Mouse (Mus musculus): ENCODE measurements around the gene Aldh16a1. TPM values are rescaled to one million over a fixed set of nuclear protein-coding genes. Genes with fewer than 3 reads are reported as not detected.

Gene Aldh16a1
- total RNA-seq (2022): 10 to 100 TPM; 10.4 to 16.9 (median 13.7) TPM

DNA sequence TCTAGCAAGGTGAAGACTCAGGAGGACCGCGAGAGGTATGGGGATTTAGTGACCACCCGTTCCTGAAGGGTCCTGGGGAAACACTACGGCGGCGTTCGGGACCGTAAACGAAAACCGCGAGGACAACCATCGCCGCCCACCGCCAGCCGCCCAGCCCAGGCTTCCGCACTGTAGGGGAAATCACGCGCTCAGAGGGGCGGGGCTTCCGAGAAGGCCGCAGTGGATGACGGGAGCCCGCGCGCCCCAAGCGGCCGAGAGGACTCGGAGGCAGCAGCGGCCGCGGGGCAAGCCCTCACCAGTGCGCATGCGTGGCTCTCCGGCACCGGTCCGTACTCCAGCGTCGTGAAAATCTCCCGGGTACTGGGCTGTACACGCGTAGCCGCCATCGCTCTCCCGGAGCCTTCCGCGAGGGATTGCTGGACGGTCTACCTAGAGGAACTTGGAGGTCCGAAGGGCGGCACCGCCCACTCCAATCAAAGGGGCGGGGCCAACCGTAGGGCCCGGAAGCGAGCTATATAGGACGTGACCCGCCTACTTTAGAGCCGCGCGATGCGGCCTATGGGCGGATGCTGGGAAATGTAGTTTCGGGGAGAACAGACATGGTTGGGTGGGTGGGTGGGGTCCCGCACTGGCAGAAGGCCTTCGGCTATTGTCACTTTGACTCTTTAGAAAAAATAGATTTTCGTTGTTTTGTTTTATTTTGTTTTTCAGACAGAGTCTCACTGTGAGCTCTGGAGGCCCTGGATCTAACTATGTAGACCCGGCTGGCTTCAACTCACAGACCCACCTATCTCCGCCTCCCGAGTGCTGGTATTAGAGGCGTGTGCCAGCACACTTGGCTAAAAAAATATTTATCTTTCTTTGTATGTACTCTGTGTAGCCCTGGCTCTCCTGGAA lies at the start of gene Aldh16a1, which contains the start of gene Pih1d1:
Gene Aldh16a1, minus strand, starts transcription at position 489 of the 897 bp plus-strand sequence.
Gene Pih1d1, plus strand, starts transcription at position 208 of the 897 bp plus-strand sequence.
- DNase-seq (ENCODE audit: low spot score in 2 of 2): peak; percentile 97

DNA sequence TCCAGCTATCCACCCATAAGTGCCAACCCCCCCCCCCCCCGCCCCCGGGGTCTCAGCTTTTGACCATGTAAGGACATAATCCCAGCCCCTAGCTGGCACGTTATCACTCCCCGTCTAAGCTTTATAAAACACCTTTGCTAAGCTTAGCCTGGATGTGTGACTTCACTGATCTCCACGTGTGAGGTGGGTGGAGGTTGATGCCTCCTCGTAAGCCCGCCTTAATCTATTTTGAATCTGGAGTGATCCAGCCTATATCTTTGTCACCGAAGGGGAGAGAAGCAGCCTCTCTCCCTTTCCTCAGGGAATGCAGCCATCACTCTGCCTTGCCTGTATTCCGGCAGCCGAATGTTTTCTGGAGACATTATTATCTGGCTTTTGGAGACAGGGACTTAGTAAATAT lies 48.3 kb upstream of the Aldh16a1 start:
- DNase-seq (ENCODE audit: low spot score in 2 of 2): no peak

DNA sequence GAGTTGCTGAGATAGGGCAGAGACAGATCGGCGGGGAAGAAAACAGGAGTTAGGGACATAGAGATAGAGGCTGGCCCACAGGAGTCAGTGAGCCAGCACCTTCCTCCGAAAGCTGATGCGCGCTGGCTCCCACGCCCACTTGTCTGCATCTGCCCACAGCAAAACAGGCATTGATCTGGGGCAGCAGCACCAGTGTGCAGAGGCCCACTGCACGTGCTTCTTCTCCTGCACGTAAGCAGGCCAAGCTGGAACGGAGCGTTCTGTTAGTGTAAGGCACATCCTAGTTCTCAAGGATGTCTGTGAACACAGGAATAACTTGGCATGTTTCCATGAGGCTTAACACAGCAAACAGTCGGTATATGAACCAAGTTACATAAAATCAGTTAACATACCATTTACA lies 44.6 kb upstream of the Aldh16a1 start:
- no peak for DNase-seq (ENCODE audit: low spot score in 2 of 2)

DNA sequence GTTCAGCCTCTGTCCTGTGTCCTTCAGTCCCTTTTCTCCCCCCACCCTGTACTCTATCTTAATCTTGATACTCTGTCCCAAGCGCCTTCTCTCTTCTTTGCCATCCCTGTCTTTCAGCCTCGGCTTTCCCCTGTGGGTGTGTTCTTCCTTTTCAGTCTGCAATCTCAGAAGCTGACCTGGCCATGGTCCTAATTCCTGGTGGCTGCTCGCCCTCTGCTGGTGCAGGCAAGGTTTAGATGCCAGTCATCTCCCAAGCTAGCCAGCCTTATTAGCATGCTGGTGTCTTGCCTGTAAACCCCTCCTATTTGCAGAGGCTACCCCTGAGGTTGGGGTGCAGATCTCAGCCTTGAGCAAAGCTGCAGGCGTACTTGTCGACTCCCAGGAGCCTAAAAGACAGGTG lies 44.1 kb upstream of the Aldh16a1 start:
- peak; percentile 57 to 61 for DNase-seq (ENCODE audit: low spot score in 2 of 2)

DNA sequence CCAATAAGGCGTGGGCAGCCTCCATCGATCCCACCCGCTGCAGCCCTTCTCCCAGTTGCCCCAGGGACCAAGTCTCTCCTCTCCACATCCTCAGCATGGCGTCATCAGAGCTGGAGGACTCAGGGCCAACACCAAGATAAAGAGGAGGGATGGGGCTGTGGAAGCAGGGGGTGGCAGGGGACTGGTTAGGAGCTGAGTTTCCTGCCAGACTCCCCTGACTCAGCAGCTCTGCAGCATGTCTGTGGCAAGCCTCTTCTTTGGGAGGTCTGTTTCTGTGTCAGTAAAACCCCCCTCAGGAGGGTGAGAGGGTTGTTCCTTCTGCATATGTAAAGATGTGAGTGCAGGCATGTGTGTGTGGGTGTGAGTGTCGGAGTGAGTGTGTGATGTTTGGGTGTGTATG lies 42.6 kb upstream of the Aldh16a1 start:
- DNase-seq (ENCODE audit: low spot score in 2 of 2): no peak

DNA sequence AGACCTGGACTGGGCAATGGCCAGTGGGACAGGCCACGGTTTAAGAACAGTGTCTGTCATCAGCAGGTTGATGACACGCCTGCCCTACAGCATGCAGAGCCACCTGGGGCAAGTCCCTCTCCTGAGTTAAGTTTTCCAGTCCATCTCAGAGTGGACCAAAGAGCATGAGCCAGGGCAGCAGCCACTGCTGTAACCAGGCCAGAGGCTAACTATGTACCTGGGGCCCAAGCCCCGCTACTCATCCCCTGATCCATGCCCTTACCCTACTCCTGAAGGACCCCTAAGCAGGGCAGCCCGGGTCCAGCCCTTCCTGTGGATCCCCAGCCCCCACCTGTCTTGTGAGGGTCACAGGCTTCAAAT lies 41.8 kb upstream of the Aldh16a1 start:
- no peak for DNase-seq (ENCODE audit: low spot score in 2 of 2)

DNA sequence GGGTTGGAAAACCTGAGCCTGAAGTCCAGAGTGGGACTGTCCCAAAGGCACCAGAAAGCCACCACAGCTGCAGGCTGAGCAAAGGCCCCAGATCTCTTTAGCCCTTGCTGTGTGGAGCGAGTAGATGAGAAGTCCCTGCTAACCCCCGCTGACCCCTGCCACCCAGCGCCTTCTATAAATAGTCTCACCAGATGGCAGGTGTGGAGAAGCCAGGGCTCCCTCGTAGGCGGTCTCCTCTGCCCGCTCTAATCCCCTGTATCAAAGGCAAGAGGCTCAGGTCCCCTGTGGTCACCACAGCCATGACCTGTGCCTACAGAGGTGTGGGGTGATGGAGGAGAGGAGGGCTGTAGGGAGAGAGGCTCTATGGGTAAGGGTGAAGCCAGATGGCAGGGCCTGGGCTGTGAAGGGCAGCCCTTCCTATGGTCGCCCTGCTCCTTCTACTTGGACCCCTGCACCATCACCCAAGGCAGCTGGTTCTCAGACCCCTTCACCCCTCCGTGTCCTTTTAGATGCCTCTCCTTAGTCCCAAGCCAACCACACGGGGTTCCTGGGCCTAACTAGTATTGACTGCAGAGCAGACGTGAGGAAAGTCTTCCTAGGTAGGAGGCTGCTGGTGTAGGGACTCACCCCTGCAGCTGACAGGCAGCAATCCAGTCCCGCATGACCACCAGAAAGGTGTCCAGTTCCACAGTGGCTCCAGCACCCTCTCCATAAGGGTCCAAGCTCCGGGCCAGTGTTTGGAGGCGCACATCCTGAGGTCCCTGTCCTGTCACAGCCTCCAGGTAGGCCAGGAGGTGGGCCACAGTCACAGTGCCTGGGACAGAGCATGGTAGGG lies 41.2 kb upstream of the Aldh16a1 start:
- DNase-seq (ENCODE audit: low spot score in 2 of 2): peak; percentile 14 to 55

DNA sequence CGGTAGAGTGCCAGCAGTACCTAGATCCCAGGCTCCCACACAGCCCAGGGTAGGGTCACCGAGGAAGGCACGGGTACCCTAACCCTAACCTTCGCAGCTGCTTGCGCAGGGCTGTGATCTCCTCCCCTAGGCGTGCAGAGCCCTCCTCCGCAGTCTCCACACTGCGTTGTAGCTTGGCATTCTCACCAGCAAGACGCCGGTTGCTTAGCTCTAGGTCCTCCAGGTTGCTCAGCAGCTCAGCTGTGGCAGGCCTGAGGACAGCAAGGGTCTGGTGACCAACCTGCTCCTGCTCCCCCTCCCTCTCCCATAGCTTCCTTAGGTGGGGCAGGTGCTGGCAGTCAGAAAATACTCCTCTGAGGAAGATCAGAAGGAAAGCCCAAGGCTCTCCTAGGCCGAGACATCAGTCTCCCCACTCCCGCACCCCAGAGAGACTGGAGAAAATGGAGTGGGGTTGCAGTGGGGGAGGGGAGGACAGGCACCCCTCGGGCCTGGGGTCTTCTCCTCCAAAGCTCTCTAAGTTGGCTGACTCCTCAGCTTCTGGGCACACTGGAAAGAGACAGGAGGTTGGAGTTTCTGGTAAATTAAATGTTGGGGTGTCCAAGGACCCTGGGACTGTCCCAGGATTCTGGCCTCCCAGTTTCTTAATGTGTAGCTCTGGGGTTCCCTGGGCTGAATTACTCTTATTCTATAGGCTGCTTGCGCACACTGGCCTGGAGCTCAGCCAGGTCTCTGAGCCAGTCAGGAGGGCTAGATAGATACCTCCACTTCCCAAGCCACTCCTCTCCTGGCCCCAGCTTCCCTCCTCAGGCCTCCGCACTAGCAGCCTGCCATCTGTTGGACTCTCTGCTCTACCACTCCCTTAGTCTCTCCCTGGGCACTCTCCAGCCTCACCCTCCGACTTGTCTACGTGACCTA lies 39.7 kb upstream of the Aldh16a1 start:
- DNase-seq (ENCODE audit: low spot score in 2 of 2): no peak

DNA sequence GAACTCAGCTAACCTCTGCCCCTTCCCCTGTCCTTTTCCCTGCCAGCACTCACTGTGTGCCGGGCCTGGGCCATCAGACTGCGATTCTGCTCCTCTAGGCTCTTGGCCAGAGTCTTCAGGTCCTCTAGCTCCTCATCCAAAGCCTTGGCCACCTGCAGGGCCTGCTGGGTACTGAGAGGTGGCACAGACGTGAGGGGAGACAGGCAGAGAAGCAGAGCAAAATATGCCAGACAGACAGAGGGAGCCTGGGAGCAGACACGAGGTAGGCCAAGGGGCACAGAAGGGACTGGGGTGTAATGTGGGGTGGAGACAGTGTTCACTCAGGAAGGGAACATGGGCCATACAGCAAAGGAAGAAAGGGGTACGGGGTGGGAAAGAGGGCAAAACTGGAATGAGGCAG lies 39.0 kb upstream of the Aldh16a1 start:
- no peak for DNase-seq (ENCODE audit: low spot score in 2 of 2)

DNA sequence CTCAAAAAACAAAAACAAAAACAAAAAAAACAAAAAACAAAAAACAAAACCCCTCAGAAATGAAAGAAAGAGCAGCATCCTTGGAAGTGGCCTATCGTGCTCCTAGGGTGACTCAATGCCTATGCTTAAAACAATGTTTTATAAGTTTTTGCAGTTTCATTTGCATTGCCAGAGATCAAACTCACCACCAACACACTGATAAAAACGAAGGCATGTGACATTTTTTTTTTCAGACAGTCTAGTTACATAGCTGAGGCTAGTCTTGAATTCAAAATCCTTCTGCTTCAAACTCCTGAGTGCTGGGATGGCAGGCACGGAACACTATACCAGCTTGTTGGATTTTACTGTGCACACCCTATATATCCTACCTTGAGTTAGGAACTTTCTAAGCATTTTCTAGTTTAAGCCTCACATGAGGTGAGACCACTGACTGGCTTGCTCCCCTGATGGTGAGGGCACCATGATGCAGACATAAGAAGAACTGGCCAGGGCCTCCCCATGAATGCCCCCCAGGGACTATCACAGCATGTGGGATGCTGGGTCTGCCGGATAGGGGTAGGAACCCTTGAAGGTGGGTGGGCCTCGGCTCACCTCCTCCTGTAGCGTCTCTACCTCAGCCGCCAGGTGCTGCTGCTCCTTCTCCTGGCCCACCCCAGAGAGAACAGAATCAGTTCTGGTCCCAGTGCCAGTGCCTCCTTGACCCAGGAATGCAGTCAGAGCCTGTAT lies 38.4 kb upstream of the Aldh16a1 start:
- DNase-seq (ENCODE audit: low spot score in 2 of 2): no peak

DNA sequence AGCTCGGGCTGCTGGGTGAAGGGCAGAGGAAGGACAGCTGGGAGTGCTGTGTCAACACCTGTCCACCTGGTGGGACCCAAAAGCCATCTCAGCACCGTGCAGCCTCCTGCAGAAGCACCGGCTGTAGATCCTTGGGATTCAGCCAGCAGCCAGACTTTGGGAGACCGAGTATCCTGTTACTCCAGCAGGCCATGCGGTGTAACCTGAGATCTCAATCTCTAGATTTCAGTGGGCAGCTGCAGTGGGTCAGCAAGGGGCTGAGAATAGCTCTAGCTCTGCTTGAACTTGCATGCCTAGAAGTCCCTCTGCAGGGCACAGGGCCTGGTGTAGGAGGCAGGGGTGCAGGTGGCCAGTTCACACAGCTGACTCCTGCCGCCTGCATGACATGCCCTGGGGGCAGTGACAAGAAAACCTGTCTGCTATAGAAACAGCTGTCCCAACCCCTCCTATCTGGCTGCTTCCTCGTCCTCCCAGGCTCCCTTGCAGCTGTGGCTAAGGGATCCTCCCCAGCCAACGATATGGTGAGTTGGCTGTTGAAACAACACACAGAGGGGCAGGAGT lies 37.5 kb upstream of the Aldh16a1 start:
- DNase-seq (ENCODE audit: low spot score in 2 of 2): peak; percentile 62 to 75

DNA sequence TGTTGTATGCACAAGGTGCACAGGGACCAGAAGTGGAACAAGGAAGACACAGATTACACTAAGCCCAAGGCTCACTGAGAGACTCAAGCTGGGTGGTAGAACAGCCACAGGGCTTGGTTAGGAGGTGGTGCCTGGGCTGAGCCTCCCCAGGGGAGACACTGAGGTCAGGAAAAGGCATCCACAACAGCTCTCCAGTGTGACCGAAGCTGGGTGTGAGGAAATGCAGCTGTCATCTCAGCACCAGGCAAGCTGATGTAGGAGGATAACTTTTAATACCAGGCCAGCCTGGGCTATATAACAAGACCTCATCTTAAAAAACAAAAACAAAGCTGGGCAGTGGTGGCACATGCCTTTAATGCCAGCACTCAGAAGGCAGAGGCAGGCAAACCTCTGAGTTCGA lies 36.8 kb upstream of the Aldh16a1 start:
- DNase-seq (ENCODE audit: low spot score in 2 of 2): no peak

DNA sequence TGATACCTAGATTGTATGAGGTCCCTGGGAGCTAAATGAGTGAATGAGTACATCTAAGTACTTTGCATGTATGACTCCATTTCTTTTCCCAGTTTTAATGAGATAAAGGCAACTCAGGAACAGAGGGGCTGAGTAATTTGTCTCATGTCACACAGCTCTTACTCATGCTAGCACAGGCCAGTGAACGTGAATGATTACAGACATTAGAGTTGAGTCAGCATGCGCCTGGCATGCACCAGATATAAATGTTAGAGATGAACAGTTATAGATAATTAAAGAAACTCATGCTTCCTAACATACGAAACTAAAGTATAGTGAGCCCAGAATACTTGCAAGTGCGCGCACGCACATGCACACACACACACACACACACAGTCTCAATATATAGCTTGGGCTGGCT lies 35.8 kb upstream of the Aldh16a1 start:
- no peak for DNase-seq (ENCODE audit: low spot score in 2 of 2)

DNA sequence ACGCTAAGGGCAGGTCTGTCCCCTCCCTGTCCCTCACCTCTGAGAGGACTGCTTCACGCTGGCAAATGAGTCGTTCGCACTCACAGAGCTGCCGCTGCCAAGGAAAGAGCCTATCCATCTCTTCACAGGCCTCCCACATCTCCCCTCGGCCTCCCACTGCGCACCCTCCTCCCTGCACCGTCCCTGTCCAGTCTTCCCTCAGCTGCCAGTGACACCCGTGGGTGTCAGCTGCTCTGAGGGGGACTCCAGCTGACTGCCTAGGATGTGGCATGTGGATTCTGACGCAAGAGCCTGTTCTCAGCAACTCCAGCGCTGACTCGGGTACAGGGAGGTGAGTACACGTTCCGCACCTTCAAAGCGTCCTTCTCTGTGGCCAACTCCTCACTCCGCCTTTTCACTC lies 35.2 kb upstream of the Aldh16a1 start:
- no peak for DNase-seq (ENCODE audit: low spot score in 2 of 2)

DNA sequence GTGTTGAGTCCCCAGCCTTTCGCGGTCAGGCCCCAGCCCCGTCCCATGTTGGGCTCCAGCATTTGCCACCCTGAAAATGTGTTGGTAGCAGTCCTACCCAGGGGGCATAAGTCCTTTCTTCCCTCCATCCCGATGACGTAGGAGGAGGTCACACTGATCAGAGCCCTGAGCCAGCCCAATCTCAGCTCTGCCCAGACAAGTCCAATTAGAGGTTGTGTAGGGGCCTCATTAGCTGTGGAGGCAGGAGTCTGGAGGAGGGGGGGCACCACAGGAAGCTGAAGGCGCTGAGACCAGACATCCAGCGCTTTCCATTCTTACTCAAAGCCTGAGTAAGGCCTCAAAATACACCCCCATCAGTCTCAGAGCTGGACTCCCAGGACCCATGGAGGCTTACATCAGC lies 31.5 kb upstream of the Aldh16a1 start:
- DNase-seq (ENCODE audit: low spot score in 2 of 2): no peak

DNA sequence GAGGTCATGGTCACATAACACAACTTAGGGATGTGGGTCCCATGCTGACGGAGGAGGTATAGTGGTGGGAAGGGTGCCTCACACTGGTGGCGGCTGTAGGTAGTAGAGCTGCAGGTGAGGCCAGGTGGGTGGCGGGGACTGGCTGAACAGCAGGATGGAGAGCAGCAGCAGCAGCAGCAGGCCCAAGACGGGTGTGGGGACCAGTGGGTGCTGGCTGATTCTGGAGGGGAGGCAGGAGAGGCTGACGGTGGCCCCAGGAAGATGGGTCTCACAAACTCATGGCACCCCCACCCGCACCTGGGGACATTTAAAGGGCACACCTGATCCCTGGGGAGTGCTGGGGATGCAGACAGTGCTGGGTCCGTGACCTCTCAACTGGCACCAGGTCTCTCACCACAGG lies 29.3 kb upstream of the Aldh16a1 start:
- DNase-seq (ENCODE audit: low spot score in 2 of 2): no peak

DNA sequence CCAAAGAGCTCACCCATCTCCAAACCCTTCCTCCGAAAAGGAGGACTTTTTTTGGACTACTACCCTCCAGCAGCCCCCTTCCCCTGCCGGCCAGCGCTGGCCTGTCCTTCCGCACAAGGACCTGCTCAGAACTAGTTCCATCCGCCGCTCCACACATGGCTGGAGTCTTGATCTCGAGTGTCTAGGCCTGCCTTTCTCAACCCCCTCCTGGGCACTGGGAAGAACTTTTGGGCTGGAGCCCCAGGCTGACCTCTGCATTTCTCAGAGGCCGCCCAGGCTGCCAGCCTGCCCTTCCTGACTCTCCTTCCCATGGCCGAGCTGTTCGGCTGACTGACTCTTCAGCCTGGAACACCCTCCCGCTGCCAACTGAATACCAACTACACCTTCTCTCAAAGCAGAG lies 28.2 kb upstream of the Aldh16a1 start:
- peak in 1 of 2 experiments; percentile 36 for DNase-seq (ENCODE audit: low spot score in 2 of 2)

DNA sequence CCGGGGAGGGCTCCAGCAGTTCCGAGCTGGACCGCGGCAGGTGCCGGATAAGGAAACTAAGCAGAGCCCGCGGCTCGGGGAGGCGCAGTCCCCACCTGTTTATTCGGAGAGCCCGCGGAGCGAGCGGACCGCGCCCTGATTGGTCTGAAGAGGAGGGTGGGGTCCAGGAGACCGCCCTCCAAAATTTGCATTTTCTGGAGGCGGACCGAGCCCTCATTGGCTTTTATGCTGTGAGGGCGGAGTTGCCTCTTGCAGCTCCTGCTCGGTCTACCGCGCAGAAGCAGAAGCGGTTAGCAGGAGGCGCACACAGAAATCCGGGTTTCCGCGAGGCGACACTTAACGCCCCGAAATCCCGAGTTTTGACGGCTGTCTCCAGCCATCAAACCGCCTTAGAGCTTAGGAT lies 27.8 kb upstream of the Aldh16a1 start:
- peak; percentile 75 to 81 for DNase-seq (ENCODE audit: low spot score in 2 of 2)

DNA sequence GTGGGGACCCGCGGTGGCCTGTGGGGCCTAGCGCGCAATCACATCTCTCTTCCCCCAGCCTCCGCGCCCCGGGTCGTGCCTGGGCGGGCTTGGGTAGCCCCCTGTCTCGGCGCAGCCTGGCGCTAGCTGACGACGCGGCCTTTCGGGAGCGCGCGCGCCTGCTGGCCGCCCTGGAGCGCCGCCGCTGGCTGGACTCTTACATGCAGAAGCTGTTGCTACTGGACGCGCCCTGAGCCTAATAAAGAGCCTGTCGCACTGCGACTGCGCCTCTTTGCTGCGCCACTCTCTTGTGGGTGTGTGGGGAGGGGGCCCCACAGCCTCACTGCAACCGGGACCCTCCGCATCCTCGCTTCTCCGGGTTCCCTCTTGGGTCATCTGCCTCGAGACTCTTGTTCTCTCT lies 27.2 kb upstream of the Aldh16a1 start:
- no peak for DNase-seq (ENCODE audit: low spot score in 2 of 2)

DNA sequence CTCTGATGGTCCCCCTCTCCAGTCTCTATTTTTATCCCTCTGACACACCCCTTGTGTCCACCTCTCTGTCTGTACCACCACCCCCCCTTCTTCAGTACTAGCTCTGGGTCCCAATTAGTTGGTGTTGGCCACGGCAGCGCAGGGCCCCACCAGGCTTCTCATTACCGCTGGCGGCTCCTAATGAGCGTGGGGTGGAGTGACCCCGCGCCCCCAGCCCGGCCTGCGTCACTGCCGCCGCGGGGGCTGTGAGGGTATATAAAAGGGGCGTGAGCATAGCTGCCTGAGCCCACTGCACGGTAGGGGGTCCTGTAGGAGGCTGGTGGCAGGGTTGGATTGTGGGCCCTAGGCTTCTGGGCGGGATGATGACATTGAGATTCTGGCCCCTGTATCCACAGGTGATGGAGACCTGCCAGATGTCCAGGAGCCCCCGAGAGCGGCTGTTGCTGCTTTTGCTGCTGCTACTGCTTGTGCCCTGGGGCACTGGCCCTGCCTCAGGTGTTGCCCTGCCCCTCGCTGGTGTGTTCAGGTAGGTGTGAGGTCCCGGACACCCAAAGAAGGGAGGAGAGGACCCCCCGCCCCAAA lies 26.6 kb upstream of the Aldh16a1 start, which contains the start of gene Pth2:
Gene Pth2, plus strand, starts transcription at position 100 of the 582 bp plus-strand sequence.
- DNase-seq (ENCODE audit: low spot score in 2 of 2): no peak
